Mouse (Mus musculus): ENCODE results near the gene Dgkb. TPM values are rescaled to one million over a fixed set of nuclear protein-coding genes. Genes with fewer than 3 reads are reported as not detected.

Gene Dgkb
- total and polyA plus RNA-seq, 3 experiments: not detected

GRCm38 (mm10) chr12:37956193-37956592 is 138.7 kb downstream of the Dgkb start:
- TF ChIP-seq ZKSCAN1 (IDR thresholded peaks at IDR 0.05; ENCODE audit: borderline replicate concordance, low read depth, low read length) (no peak), MAFK (IDR thresholded peaks at IDR 0.05; ENCODE audit: insufficient replicate concordance, low read length) (no peak), ETS1 (conservative IDR thresholded peaks at IDR 0.05; ENCODE audit: low read depth, low read length) (no peak), RCOR1 (conservative IDR thresholded peaks at IDR 0.05; ENCODE audit: low read depth, low read length) (no peak), POLR2AphosphoS2 (IDR thresholded peaks at IDR 0.05; ENCODE audit: low read depth, low read length) (no peak), PAX5 (IDR thresholded peaks at IDR 0.05; ENCODE audit: low read length) (no peak), EP300 (IDR thresholded peaks at IDR 0.05; ENCODE audit: low read length) (no peak), UBTF (IDR thresholded peaks at IDR 0.05; ENCODE audit: low read depth, low read length) (no peak), RAD21 (IDR thresholded peaks at IDR 0.05; ENCODE audit: low read depth, low read length) (no peak), USF2 (conservative IDR thresholded peaks at IDR 0.05; ENCODE audit: low read depth, low read length) (no peak), TCF12 (IDR thresholded peaks at IDR 0.05; ENCODE audit: low read depth, low read length) (no peak), NELFE (IDR thresholded peaks at IDR 0.05; ENCODE audit: low read depth, low read length) (no peak), ZMIZ1 (IDR thresholded peaks at IDR 0.05; ENCODE audit: low read depth, low read length) (no peak)
- Histone ChIP-seq H3K9me3 (replicated peaks; ENCODE audit: low read length) (no peaks in the 10 kb centered on the region), H3K79me2 (replicated peaks; ENCODE audit: control insufficient read depth, extremely low read depth, insufficient read depth, poor library complexity, severe bottlenecking) (no peaks in the 10 kb centered on the region), H3K36me3 (replicated peaks in 1 of 2; ENCODE audit: control insufficient read depth in 1 of 2, insufficient read depth in 1 of 2, low read length in 1 of 2) (no peaks in the 10 kb centered on the region), H3K27ac (ENCODE audit: insufficient read depth, low read depth) (no peak overlapping the region), H3K4me2 (ENCODE audit: insufficient read depth, low read depth, poor library complexity, severe bottlenecking) (no peak overlapping the region), H3K9ac (ENCODE audit: insufficient read depth, low read depth) (no peak overlapping the region), H3K4me3 (replicated peaks in 1 of 3; ENCODE audit: low read depth in 2 of 3, low read length in 2 of 3, poor library complexity in 1 of 3) (no peak overlapping the region), H3K27me3 (replicated peaks) (no peaks in the 10 kb centered on the region), H3K4me1 (ENCODE audit: control insufficient read depth in 1 of 2, insufficient read depth in 2 of 2) (no peaks in the 10 kb centered on the region)
- dilution Hi-C loops (cut with MboI; ENCODE audit: extremely low pct_ligation_motif_present, extremely low pct_unique_long_range_greater_than_20kb, low sequenced_read_pairs): no loop called here
- in situ Hi-C loops (cut with MboI; ENCODE audit: low pct_ligation_motif_present, low pct_unique_long_range_greater_than_20kb, low sequenced_read_pairs): no loop called here
- DNase-seq (ENCODE audit: extremely low read depth): no peak

GRCm38 (mm10) chr12:37971482-37971881 is 154.0 kb downstream of the Dgkb start:
- dilution Hi-C loops (cut with MboI; ENCODE audit: extremely low pct_ligation_motif_present, extremely low pct_unique_long_range_greater_than_20kb, low sequenced_read_pairs): no loop called here
- TF ChIP-seq NRF1 (IDR thresholded peaks at IDR 0.05; ENCODE audit: low read depth, low read length) (no peak), CHD1 (IDR thresholded peaks at IDR 0.05; ENCODE audit: low read depth, low read length) (no peak), IRF4 (IDR thresholded peaks at IDR 0.05; ENCODE audit: low read depth, low read length) (no peak), TCF12 (IDR thresholded peaks at IDR 0.05; ENCODE audit: low read depth, low read length) (no peak), ZC3H11A (IDR thresholded peaks at IDR 0.05; ENCODE audit: low read depth, low read length) (no peak), PAX5 (IDR thresholded peaks at IDR 0.05; ENCODE audit: low read length) (no peak), NELFE (IDR thresholded peaks at IDR 0.05; ENCODE audit: low read depth, low read length) (no peak), GABPA (IDR thresholded peaks at IDR 0.05; ENCODE audit: insufficient replicate concordance, low read depth, low read length) (no peak), SIN3A (IDR thresholded peaks at IDR 0.05; ENCODE audit: low read length) (no peak), SMC3 (IDR thresholded peaks at IDR 0.05; ENCODE audit: low read depth, low read length) (no peak), MEF2A (IDR thresholded peaks at IDR 0.05; ENCODE audit: borderline replicate concordance, low read depth, low read length) (no peak), USF1 (IDR thresholded peaks at IDR 0.05; ENCODE audit: low read depth, low read length) (no peak), POLR2AphosphoS2 (IDR thresholded peaks at IDR 0.05; ENCODE audit: low read depth, low read length) (no peak), EP300 (IDR thresholded peaks at IDR 0.05; ENCODE audit: low read length) (no peak), KAT2A (IDR thresholded peaks at IDR 0.05; ENCODE audit: insufficient replicate concordance, low read length) (no peak), BHLHE40 (IDR thresholded peaks at IDR 0.05; ENCODE audit: low read depth, low read length) (no peak), MAZ (IDR thresholded peaks at IDR 0.05; ENCODE audit: low read depth, low read length) (no peak), JUN (IDR thresholded peaks at IDR 0.05; ENCODE audit: insufficient read depth, low read depth, low read length) (no peak)

More at GRCm38 (mm10) chr12:37971482-37971881, 154.0 kb downstream of the Dgkb start:
- H3K9me3 ChIP-seq (replicated peaks; ENCODE audit: low read length): no peaks in the 10 kb centered on the region
- no peak overlapping the region for H3K9ac ChIP-seq (ENCODE audit: insufficient read depth, low read depth)
- H3K4me3 ChIP-seq (replicated peaks in 1 of 3; ENCODE audit: low read depth in 2 of 3, low read length in 2 of 3, poor library complexity in 1 of 3): no peak overlapping the region
- H3K27ac ChIP-seq (ENCODE audit: insufficient read depth, low read depth): no peak overlapping the region
- H3K79me2 ChIP-seq (replicated peaks; ENCODE audit: control insufficient read depth, extremely low read depth, insufficient read depth, poor library complexity, severe bottlenecking): no peaks in the 10 kb centered on the region
- in situ Hi-C loops (cut with MboI; ENCODE audit: low pct_ligation_motif_present, low pct_unique_long_range_greater_than_20kb, low sequenced_read_pairs): no loop called here
- H3K36me3 ChIP-seq (replicated peaks in 1 of 2; ENCODE audit: control insufficient read depth in 1 of 2, insufficient read depth in 1 of 2, low read length in 1 of 2): no peaks in the 10 kb centered on the region
- no peak for DNase-seq (ENCODE audit: extremely low read depth)
- no peaks in the 10 kb centered on the region for H3K27me3 ChIP-seq (replicated peaks)
- H3K4me1 ChIP-seq (ENCODE audit: control insufficient read depth in 1 of 2, insufficient read depth in 2 of 2): no peaks in the 10 kb centered on the region
- no peak overlapping the region for H3K4me2 ChIP-seq (ENCODE audit: insufficient read depth, low read depth, poor library complexity, severe bottlenecking)
